Mouse (Mus musculus): ENCODE measurements around the gene Zfp658.

GRCm38 (mm10) chr7:43555351-43555750, 6.7 kb upstream of the Zfp658 start:
- TF ChIP-seq CTCF (IDR thresholded peaks at IDR 0.05) (no peak), POLR2A (IDR thresholded peaks at IDR 0.05; ENCODE audit: insufficient read depth, low read depth, low read length) (no peak), EP300 (IDR thresholded peaks at IDR 0.05; ENCODE audit: insufficient read depth, low read depth, low read length) (no peak)
